Mouse (Mus musculus) effector memory CD4-positive, alpha-beta T cell, adult 7 months (primary cell): ENCODE measurements around the gene Rab11fip4. TPM values are rescaled to one million over a fixed set of nuclear protein-coding genes. Genes with fewer than 3 reads are reported as not detected.

ENCODE experiments used
- polyA plus RNA-seq: library from polyadenylated mRNA; unstranded; fragments of 100-300 nt; shearing (Covaris generic); gene quantifications from one replicate; pipeline ENCODE4 v1.2.1, GENCODE M21; 2017

Rab11fip4 gene
- 34.8 TPM for polyA plus RNA-seq

GRCm38 (mm10) chr11:79590664-79591590, at the start of gene Rab11fip4:
TSS of gene Rab11fip4 (plus strand) at chr11:79591212.

Other genes with a start within 250 kb of the Rab11fip4 start
- gene Omg, start 87.1 kb upstream of the Rab11fip4 start, polyA plus RNA-seq = not detected
- 81.9 TPM for gene Evi2b, start 67.5 kb upstream of the Rab11fip4 start, polyA plus RNA-seq
- 4.2 TPM for gene Evi2, start 60.6 kb upstream of the Rab11fip4 start, polyA plus RNA-seq
- 118 TPM for gene Evi2a, start 60.6 kb upstream of the Rab11fip4 start, polyA plus RNA-seq